Mouse (Mus musculus): Measurements from ENCODE around the gene Gm21679. TPM values are rescaled to one million over a fixed set of nuclear protein-coding genes. Genes with fewer than 3 reads are reported as not detected.

The Gm21679 gene
- not detected in 2 replicates for polyA plus RNA-seq (2012; rRNA removed; ENCODE audit: low replicate concordance)

DNA sequence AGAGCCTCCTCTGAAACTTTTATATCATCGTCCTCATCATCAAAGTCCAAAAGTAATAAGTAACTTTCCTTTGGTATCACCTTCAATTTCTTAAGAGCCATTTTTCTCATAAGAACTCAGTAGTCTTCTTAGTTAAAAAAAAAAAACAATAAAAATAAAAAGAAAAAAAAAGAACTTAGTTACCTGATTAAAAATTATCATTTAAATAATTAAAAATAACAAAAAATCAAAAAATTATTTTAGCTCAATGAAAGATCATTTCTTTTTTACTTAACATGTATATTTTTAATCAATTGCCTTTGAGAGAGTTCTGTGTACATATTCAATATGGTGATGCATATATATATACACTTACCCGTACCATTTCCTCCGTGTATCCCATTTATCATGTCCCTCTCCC lies at the start of gene Gm21679:
TSS of gene Gm21679 (minus strand) at position 101 of the 400 bp plus-strand sequence.

Measured in duodenum, adult 2 months (tissue).